Mouse (Mus musculus) heart, adult 2 months (tissue): Measurements from ENCODE around the gene Pakap. TPM values are rescaled to one million over a fixed set of nuclear protein-coding genes. Genes with fewer than 3 reads are reported as not detected.

Experiments used
- DNase-seq, 2 experiments: peaks; one replicate each; pipeline ENCODE4 v3.0.0; 2021
- H3K27ac ChIP-seq: fragments of 200-600 bp; 2 replicates; pipeline ENCODE4 v1.8.1; 2022
- H3K27me3 ChIP-seq: fragments of 200-500 bp; 2 replicates; pipeline ENCODE4 v1.6.1; 2012; ENCODE audit warnings: mild to moderate bottlenecking, low read length, inconsistent platforms, mixed read lengths; ENCODE audit not compliant: control insufficient read depth, insufficient read depth
- H3K36me3 ChIP-seq: fragments of 200-500 bp; 2 replicates; pipeline ENCODE4 v1.6.1; 2012; ENCODE audit warnings: low read length, inconsistent platforms; ENCODE audit not compliant: control insufficient read depth, insufficient read depth
- H3K4me1 ChIP-seq: fragments of 200-500 bp; 2 replicates; pipeline ENCODE4 v1.6.1; 2011; ENCODE audit warnings: low read length; ENCODE audit not compliant: control insufficient read depth, insufficient read depth
- H3K4me3 ChIP-seq: fragments of 200-600 bp; 2 replicates; pipeline ENCODE4 v1.8.1; 2022
- H3K79me2 ChIP-seq: fragments of 200-500 bp; replicated peaks from 2 replicates; pipeline ENCODE4 v1.6.1; 2012; ENCODE audit warnings: mild to moderate bottlenecking, inconsistent platforms, low read length, moderate library complexity, mixed read lengths; ENCODE audit not compliant: control insufficient read depth, insufficient read depth
- H3K9ac ChIP-seq: fragments of 200-500 bp; 2 replicates; pipeline ENCODE4 v1.6.1; 2012; ENCODE audit warnings: low read depth, mild to moderate bottlenecking, control low read depth, inconsistent platforms, low read length, mixed read lengths
- CTCF ChIP-seq: fragments of 200-600 bp; IDR thresholded peaks from 2 replicates; pipeline ENCODE4 v1.8.1; 2022; ENCODE audit warnings: antibody characterized with exemption, mild to moderate bottlenecking, moderate library complexity
- EP300 ChIP-seq: fragments of 200-500 bp; IDR thresholded peaks from 2 replicates; pipeline ENCODE4 v1.6.1; 2011; ENCODE audit warnings: low read depth, low read length, control low read depth; ENCODE audit not compliant: insufficient read depth
- POLR2A ChIP-seq: fragments of 200-500 bp; IDR thresholded peaks from 2 replicates; pipeline ENCODE4 v1.6.1; 2011; ENCODE audit warnings: mild to moderate bottlenecking, low read depth, low read length, control low read depth; ENCODE audit not compliant: insufficient read depth
- WGBS: fragments of 180-500 bp; shearing (Covaris S2); methylation state at CpG from one replicate; pipeline ENCODE4 v1.1.7; 2018; 5-methylcytosine and 5-hydroxymethylcytosine counted together
- intact Hi-C: fragments of 180-260 bp; cut with DNase I; formaldehyde crosslinking; loops from one replicate; pipeline ENCODE4 v1.15.1; 2025
- polyA plus RNA-seq: library from polyadenylated mRNA; depleted of rRNA; stranded (reverse); fragments of >200 nt; gene quantifications from 2 replicates; pipeline ENCODE4 v1.2.3, GENCODE M21; 2012
- total RNA-seq, 2 experiments: library from RNA; stranded (reverse); gene quantifications; 2 replicates each; pipeline ENCODE4 v1.2.3; 2021

The Pakap gene
- total and polyA plus RNA-seq, 3 experiments = 3.3 to 35.2 (median 33.7) TPM

- no peak for TF ChIP-seq EP300
- no peak for TF ChIP-seq POLR2A
- no peak for TF ChIP-seq CTCF
- Histone ChIP-seq H3K4me3 (no peak overlapping the region), H3K27ac (peak overlapping the region; percentile 38), H3K9ac (no peak overlapping the region), H3K79me2 (no peaks in the 10 kb centered on the region; the same call in 1 of the 2 replicates), H3K27me3 (no peaks in the 10 kb centered on the region), H3K36me3 (peaks cover 6% of the 10 kb centered on the region), H3K4me1 (peaks cover 12% of the 10 kb centered on the region)
- no peak for DNase-seq
- intact Hi-C loops = loop anchor here (5.0 kb wide), 1 partner anchor 82 kb away; no protein-coding TSS in a partner anchor
- 41% methylated on average over 4 of the region's 4 CpGs for WGBS
Observed at GRCm38 (mm10) chr4:57780403-57780802, 212.4 kb downstream of the Pakap start.

GRCm38 (mm10) chr4:57780833-57781641, 213.1 kb downstream of the Pakap start:
- WGBS = 42% methylated on average over 20 of the region's 20 CpGs
- peaks cover 6% of the 10 kb centered on the region for H3K36me3 ChIP-seq
- H3K27ac ChIP-seq = peak overlapping the region; percentile 38
- peaks cover 12% of the 10 kb centered on the region for H3K4me1 ChIP-seq
- no peak for TF ChIP-seq POLR2A
- no peak for TF ChIP-seq CTCF
- TF ChIP-seq EP300 = no peak
- H3K79me2 ChIP-seq = no peaks in the 10 kb centered on the region; the same call in 1 of the 2 replicates
- DNase-seq = no peak
- H3K4me3 ChIP-seq = no peak overlapping the region
- no peaks in the 10 kb centered on the region for H3K27me3 ChIP-seq
- no peak overlapping the region for H3K9ac ChIP-seq
- intact Hi-C loops = loop anchor here (5.0 kb wide), 1 partner anchor 81 kb away; no protein-coding TSS in a partner anchor

GRCm38 (mm10) chr4:57781994-57782393, 214.0 kb downstream of the Pakap start:
- H3K4me3 ChIP-seq = peak overlapping the region; percentile 69
- H3K27me3 ChIP-seq = no peaks in the 10 kb centered on the region
- peak overlapping the region; percentile 85 for H3K27ac ChIP-seq
- WGBS = 7% methylated on average over 26 of the region's 26 CpGs
- TF ChIP-seq EP300 (peak; percentile 58; the same call in 1 of the 2 replicates), POLR2A (peak; percentile 81), CTCF (peak; percentile 62)
- intact Hi-C loops = loop anchor here (2.0 to 5.0 kb wide), 4 partner anchors 65 to 109 kb away; no protein-coding TSS in a partner anchor
- H3K79me2 ChIP-seq = peaks cover 2% of the 10 kb centered on the region
- peak; percentile 86 to 89 for DNase-seq
- peak overlapping the region; percentile 88 for H3K9ac ChIP-seq
- H3K36me3 ChIP-seq = peaks cover 9% of the 10 kb centered on the region
- H3K4me1 ChIP-seq = peaks cover 12% of the 10 kb centered on the region

GRCm38 (mm10) chr4:57782549-57783390, 214.8 kb downstream of the Pakap start:
- peak; percentile 49 to 62 for DNase-seq
- H3K79me2 ChIP-seq = peaks cover 2% of the 10 kb centered on the region
- peaks cover 12% of the 10 kb centered on the region for H3K4me1 ChIP-seq
- peaks cover 9% of the 10 kb centered on the region for H3K36me3 ChIP-seq
- intact Hi-C loops = loop anchor here (2.0 to 5.0 kb wide), 4 partner anchors 64 to 110 kb away; no protein-coding TSS in a partner anchor
- peak overlapping the region; percentile 69 for H3K4me3 ChIP-seq
- TF ChIP-seq EP300 (no peak), POLR2A (no peak), CTCF (no peak)
- H3K9ac ChIP-seq = peak overlapping the region; percentile 88
- H3K27me3 ChIP-seq = no peaks in the 10 kb centered on the region
- H3K27ac ChIP-seq = peak overlapping the region; percentile 85
- 20% methylated on average over 33 of the region's 33 CpGs for WGBS

GRCm38 (mm10) chr4:57783391-57783770, 215.4 kb downstream of the Pakap start:
- DNase-seq = no peak

More at GRCm38 (mm10) chr4:57783391-57783770, 215.4 kb downstream of the Pakap start:
- H3K4me1 ChIP-seq = peaks cover 12% of the 10 kb centered on the region
- H3K36me3 ChIP-seq = peaks cover 9% of the 10 kb centered on the region
- TF ChIP-seq POLR2A (no peak), CTCF (no peak), EP300 (no peak)
- WGBS = 39% methylated on average over 9 of the region's 9 CpGs
- peak overlapping the region; percentile 85 for H3K27ac ChIP-seq
- intact Hi-C loops = loop anchor here (2.0 to 5.0 kb wide), 4 partner anchors 63 to 111 kb away; no protein-coding TSS in a partner anchor
- no peaks in the 10 kb centered on the region for H3K27me3 ChIP-seq
- H3K79me2 ChIP-seq = peaks cover 2% of the 10 kb centered on the region
- H3K4me3 ChIP-seq = peak overlapping the region; percentile 69
- peak overlapping the region; percentile 88 for H3K9ac ChIP-seq
